Mouse (Mus musculus) adrenal gland, adult (tissue): ENCODE measurements at regions not wholly inside any gene's neighbourhood (a gene's known extent, or its start where the extent isn't known, plus 50 kb on each side); places are given as distances from the start of the nearest gene placed in this dataset.

Experiments
- DNase-seq, 2 experiments: peaks; one replicate each; pipeline ENCODE4 v3.0.0; 2022 to 2023; ENCODE audit warnings: low spot score in 1 of 2; ENCODE audit not compliant: inconsistent age in 2 of 2

- no peak for DNase-seq
These were observed 124.5 kb upstream of the Atp6ap2 start for GRCm38 (mm10) chrX:12462936-12463647.

- DNase-seq: no peak
These were observed 121.3 kb upstream of the Atp6ap2 start for GRCm38 (mm10) chrX:12466312-12466711.

GRCm38 (mm10) chrX:12466897-12467296 is 120.7 kb upstream of the Atp6ap2 start:
- no peak for DNase-seq

- DNase-seq: peak in 1 of 2 experiments; percentile 39
These were observed 119.9 kb upstream of the Atp6ap2 start for GRCm38 (mm10) chrX:12467528-12468179.

- no peak for DNase-seq
These were observed 115.3 kb upstream of the Atp6ap2 start for GRCm38 (mm10) chrX:12472296-12472695.

- DNase-seq: no peak
These were observed 108.4 kb upstream of the Atp6ap2 start for GRCm38 (mm10) chrX:12479207-12479606.

GRCm38 (mm10) chrX:12490957-12491356 is 96.6 kb upstream of the Atp6ap2 start:
- DNase-seq: no peak

- DNase-seq: peak; percentile 55 to 77
These were observed 94.4 kb upstream of the Atp6ap2 start for GRCm38 (mm10) chrX:12493216-12493615.

- peak; percentile 54 to 60 for DNase-seq
These were observed 93.7 kb upstream of the Atp6ap2 start for GRCm38 (mm10) chrX:12493916-12494315.

- peak; percentile 17 to 47 for DNase-seq
These were observed 93.1 kb upstream of the Atp6ap2 start for GRCm38 (mm10) chrX:12494535-12494934.

GRCm38 (mm10) chrX:12500601-12501000 is 87.0 kb upstream of the Atp6ap2 start:
- DNase-seq: peak in 1 of 2 experiments; percentile 36

GRCm38 (mm10) chrX:12502364-12502763 is 85.2 kb upstream of the Atp6ap2 start:
- DNase-seq: no peak

GRCm38 (mm10) chrX:12503581-12503980 is 84.0 kb upstream of the Atp6ap2 start:
- DNase-seq: no peak

- no peak for DNase-seq
These were observed 76.5 kb upstream of the Atp6ap2 start for GRCm38 (mm10) chrX:12511119-12511518.

GRCm38 (mm10) chrX:12525044-12525443 is 62.6 kb upstream of the Atp6ap2 start:
- DNase-seq: no peak

GRCm38 (mm10) chrX:12530406-12531311 is 56.9 kb upstream of the Atp6ap2 start:
- DNase-seq: no peak
